Mouse (Mus musculus): ENCODE results near the gene Ybey. TPM values are rescaled to one million over a fixed set of nuclear protein-coding genes. Genes with fewer than 3 reads are reported as not detected.
A peak's percentile ranks its signal among the peaks of the same experiment; 100 is the strongest.

Gene Ybey
- 5.6 and 6.3 TPM in 2 replicates for polyA plus RNA-seq (2015; fragmentation: Nextera tagmentation; extraction: Ambion mirVana)

DNA sequence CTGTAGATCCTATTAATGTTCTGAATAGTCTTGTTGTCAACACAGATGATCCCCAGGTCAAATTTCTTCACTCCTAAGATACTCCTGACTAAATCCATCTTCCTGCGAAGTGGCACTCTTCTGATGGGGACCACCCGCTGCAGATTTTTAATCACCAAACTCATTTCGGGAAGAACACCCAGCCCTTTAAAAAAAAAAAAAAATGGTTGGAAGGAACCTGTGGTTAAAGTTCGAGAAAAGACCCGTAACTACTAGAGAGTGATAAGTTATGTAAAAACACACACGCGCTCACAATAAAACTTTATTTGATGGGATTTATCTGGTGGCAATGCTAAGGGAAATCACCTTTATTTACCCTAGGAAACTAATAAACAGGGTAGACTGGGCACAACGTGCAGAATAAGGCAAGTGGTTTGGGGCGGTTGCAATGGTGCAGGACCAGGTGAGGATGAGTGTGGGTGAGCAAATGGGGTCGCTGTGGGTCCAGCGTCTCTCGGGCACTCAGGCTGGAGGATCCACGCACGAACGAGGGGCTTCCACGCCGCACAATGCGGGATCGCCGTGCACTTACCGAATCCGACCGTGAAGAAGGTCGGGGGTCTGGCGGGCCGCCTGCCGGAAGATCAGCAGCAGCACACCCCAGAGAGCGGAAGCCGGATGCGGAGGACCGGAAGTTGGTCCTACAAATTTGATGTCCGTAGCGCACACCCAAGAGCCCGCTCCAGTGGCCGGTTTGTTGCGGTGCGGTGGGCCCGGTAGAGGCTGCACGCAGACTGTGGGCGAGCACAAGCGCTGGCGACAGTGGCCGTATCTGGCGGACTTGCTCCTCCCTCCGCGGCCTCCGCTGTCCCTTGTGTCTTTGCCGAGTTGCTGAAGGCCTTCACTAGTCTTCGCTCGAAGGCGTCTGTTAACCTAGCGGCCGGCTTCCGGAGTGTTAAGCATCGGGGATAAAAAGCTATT lies at the start of gene Ybey, which contains the start of gene Mcm3ap:
TSS of gene Ybey (minus strand) at position 912 of the 960 bp plus-strand sequence.
TSS of gene Mcm3ap (plus strand) at position 725 of the 960 bp plus-strand sequence.
- DNase-seq (ENCODE audit: low spot score) = peak; percentile 90

DNA sequence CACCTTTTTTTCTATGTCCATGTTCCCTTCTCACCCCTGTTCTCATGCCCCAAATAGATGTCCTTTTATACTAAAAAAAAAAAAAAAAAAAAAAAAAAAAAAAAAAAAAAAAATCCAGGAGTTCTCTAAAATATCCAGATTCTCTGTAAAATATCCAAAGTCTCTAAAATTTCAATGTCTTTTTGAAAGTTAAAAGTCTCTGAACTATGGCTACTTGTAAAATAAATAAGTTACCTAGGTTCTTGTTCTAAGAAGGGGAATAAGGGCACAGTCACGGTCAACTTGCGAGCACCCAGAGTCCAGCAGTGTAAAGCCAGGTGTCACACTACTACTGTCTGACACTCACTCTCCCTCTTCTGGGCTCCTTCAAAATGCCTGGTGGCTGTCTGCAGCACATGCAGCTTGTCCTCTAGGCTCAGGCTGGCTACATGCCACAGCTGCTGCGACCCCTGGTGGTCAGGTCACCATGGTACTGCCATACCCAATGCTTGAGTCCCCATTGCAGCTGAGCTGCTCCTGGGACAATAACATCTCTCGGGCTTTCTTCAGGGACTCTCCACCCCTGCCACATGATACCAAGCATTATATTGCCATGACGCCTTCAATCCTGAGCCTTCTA lies 44.2 kb upstream of the Ybey start:
- peak; percentile 85 for DNase-seq (ENCODE audit: low spot score)

DNA sequence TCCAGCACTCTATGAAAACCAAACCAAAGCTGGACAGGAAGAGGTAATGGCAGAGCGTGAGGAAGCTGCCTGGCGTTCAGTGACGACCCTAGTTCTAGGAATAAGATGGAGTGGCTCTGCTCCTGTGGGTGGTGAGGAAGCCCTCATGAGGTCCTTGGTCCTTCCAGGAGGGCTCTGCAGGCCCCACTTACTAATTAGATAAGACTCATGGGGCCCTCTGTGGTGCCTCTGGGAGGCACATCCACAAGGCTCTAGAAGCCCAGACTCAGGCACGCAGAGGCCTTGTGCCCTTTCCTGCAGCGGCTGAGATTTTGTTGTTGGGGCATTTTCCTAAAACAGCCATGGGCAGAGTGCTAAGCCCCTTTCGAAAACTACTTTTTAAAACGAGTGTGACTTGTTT lies 37.0 kb upstream of the Ybey start:
- DNase-seq (ENCODE audit: low spot score) = no peak

DNA sequence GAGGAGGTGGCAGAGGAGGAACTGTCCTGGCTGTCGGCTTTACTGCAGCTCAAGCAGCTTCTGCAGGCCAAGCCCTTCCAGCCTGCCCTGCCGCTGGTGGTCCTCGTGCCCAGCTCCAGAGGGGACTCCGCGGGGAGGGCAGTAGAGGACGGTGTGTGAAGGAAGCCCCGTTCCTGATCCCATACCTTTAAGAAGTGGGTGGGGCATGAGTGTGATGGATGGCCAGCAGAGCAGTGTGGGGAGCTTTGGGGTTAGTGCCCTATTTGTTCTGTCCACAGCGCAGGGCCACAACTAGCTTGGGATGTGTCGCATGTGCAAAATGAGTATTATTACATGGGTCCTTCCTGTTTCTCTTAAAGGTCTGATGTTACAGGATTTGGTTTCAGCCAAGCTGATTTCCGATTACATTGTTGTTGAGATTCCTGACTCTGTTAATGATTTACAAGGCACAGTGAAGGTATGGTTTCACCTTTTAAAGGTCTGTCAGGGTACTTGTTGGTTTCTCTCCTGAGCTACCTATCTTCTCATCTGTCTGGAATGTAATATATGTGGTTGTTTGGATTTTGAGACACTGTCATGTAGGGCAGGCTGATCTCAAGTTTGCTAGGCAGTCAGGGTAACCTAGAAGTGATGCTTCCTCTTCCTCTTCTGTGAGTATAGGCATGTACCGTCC lies 35.5 kb upstream of the Ybey start:
- no peak for DNase-seq (ENCODE audit: low spot score)

DNA sequence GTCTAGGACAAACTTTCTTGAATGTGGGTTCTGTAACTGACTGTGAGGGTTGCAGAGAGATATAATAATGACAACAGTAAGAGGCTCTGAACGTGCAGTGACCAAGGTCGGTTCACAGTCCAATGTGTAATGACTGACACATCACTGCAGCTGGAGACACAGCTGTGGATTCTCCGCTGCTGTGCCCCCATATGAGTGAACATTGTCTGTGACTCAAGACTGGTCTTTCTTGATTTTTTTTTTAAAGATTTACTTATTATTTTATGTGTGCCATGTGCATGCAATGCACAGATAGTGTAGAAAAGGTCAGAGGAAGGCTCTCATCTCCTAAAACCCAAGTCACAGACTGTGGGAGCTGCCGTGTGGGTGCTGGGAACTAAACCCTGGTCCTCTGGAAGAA lies 28.6 kb upstream of the Ybey start:
- DNase-seq (ENCODE audit: low spot score) = no peak

DNA sequence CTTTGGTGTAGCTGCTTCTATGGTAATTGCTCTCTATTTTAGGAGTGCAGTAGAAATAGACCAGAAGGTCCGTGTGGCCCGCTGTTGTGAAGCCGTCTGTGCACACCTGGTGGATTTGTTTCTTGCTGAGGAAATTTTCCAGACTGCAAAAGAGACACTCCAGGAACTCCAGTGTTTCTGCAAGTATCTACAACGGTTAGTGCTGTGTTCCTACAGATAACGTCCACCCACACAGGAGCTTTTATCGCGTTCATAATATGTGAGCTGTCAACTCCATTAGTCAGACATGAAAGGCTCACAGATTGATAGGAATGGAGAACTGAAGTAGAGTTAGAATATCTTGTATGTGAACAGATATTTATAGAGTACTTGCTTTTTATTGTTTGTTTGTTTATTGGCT lies 27.5 kb upstream of the Ybey start:
- no peak for DNase-seq (ENCODE audit: low spot score)

DNA sequence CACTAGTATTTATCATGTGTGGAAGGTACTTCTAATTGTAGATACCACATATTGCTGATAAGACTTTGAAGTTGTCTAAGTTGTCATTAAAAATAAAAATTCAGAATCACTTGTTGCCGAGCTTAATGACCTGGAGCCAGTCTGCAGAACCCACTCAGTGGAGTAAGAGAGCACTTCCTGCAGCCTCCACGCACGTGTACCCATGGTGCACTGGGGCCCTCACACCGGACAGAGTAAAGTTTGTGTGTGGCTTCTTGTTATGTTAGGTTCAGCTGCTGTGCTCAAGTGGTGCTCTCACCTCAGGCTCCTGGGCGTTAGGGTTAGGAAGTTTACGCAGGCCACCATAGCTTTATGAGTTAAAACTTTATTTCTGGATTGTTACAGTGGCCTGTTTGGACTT lies 26.6 kb upstream of the Ybey start:
- DNase-seq (ENCODE audit: low spot score) = no peak

DNA sequence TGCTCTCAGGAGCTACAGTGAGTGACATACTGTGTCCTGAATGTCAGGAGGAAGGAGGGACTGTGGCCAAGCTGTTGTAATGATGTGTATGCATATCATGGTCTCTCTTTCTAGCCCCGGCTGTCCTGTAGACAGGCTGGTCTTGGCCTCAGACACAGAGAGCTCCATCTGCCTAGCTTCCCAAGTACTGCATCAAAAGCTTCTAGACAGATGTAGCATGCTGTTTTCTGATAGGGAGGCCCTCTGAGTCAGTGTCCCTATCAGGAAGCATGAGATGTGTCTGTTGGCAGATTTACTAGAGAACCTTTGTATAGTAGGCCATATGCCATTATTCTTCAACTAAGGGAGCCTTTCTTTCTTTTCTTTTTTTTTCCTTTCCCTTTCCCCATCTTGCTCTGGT lies 24.6 kb upstream of the Ybey start:
- no peak for DNase-seq (ENCODE audit: low spot score)

DNA sequence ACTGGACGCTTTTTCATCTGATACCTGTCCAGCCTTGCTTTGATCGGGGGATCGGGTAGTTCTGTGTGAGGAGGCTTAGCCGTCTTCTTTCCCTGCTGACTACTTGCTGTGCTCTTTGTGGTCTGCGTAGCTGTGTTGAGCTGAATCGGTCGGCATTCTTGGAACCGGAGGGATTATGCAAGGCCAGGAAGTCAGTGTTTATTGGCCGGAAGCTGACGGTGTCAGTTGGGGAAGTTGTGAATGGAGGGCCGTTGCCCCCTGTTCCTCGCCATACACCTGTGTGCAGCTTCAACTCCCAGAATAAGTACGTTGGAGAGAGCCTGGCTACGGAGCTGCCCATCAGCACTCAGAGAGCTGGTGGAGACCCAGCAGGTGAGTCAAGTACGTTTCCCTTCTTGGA lies 20.3 kb upstream of the Ybey start:
- no peak for DNase-seq (ENCODE audit: low spot score)

DNA sequence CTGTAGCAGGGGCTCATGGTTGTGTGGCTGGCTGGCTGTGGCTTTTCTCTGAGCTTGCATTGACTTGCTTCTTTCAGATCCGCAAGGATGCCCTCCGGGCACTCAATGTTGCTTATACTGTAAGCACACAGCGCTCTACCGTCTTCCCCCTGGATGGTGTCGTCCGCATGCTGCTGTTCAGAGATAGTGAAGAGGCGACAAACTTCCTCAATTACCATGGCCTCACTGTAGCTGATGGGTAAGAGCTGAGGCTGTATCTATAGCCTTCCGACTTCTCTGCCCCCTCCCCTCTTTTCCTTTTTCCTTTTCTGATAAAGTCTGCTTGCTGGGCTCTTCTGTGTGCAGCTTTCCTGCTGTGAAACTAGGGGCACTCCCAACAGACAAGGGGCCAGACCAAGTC lies 19.4 kb upstream of the Ybey start:
- DNase-seq (ENCODE audit: low spot score) = no peak

DNA sequence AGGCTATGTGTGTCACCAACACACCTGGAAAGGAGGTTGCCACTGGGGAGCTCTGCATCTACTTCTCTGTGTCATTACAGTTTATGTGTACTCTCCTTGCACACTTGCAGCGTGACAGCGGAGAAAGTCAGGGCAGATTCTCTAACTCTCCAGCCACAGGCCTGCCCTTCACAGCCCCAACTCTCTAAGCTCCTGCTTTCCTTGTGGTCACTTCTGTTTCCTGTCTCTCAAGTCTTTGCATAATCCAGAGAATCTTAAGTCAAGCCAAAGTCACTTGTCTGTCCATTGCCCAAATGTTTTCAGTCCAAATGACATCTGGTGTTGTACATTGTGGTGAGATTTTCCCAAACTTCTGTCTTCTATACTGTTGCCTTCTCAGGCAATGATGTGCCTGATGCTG lies 17.4 kb upstream of the Ybey start:
- DNase-seq (ENCODE audit: low spot score) = no peak

DNA sequence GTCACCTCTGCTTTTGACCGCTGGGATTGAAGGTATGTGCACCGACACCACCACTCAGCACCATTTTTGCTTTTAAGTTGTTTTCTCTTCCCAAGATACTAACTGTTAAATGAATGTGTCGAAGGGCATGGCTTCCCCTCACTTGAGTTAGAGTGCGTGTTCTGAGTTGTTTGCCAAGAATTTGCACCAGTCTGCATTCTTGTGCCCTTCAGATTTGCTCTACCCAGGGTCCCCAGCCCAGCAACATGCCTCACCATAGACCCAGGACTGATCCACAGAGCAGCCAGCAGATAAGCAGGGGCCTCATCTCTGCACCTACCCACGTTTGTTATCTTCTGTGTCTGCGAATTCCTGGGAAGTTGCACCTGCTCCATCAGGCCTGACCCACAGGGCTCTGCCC lies 12.6 kb upstream of the Ybey start:
- no peak for DNase-seq (ENCODE audit: low spot score)

DNA sequence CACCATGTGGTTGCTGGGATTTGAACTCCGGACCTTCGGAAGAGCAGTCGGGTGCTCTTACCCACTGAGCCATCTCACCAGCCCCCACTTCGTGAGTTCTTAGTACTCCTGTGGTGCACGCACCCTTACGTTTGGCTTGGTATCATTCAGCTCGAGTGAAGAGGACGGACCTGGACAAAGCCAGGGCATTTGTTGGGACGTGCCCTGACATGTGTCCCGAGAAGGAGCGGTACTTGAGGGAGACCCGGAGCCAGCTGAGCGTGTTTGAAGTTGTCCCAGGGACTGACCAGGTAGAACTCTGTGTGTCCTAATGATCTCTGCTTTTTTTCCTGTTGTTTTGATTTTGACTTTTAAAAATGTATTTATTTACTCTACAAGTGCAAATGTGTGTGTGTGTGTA lies 11.9 kb upstream of the Ybey start:
- DNase-seq (ENCODE audit: low spot score) = no peak

DNA sequence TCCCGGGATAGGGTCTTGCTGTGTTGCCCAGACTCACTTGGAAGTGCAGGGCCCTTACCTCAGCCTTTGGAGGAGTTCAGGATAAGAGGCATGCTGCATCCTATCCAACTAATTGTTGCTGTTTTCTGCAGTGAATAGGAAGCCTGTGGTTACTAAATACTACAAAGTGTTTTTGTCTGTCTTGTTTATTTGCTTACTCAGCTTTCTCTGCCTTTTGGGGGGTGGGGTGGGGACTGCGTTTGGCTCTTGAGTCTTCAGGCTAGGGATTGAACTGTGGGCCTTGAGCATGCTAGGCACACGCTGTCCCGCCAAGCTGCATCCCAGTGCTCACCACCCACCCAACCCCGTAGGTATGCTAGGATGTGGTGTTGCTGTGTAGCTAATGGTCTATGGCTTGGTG lies 4.8 kb upstream of the Ybey start:
- no peak for DNase-seq (ENCODE audit: low spot score)

DNA sequence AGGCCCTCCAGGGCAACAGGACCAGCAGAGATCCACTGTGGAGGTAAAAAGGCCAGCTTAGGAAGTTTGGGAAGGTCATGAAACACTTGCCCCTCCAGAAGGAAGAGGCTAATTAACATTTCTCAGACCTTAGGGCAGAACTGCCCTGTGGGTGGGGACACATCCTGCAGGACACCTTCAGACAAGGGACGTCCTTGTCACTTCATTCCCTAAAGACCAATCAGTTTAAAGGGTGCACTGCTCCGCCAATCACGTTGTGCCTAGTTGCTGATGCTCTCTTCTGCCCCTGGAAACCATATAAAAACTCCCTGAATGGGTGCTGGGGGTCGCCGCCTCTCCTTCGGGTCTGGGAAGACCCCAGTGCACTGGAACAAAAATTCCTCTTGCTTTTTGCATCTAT lies 6.2 kb downstream of the Ybey start:
- no peak for DNase-seq (ENCODE audit: low spot score)

DNA sequence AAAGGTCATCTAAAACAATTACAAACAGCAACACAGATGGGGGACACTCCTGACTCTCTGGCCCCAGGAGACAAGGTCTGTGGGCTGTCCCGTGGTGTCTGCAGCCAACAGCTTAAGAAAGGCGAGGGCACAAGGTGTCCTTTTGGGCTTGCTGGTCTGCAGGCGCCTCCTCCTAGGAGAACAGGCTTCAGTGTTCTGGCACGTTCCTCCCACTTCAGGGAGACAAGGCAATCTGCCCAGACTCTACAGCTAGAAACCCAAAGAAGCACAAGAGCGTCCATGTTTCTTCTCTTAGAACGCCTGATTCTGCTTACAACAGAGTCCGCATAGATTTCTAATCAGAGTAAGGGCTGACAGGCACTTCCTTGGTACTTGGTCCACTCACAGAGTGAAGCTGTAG lies 6.6 kb downstream of the Ybey start:
- no peak for DNase-seq (ENCODE audit: low spot score)

DNA sequence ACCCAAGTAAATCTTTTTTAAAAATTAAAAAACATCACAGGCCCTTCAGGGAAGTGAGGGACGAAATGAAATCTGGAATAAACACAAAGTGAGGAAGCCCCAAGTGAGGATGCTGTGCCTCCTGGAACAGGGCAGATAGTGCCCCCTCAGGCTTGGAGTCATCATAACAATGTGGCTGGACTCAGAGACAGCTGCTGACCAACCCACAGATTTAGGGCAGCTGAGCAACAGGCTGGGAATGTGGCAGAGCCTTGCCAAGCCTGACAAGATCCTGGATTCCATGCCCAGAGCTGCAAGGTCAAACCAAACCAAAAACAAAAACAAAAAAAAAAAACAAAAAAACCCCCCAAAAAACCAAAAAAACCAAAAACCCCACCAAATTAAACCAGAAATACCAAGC lies 7.7 kb downstream of the Ybey start:
- no peak for DNase-seq (ENCODE audit: low spot score)

DNA sequence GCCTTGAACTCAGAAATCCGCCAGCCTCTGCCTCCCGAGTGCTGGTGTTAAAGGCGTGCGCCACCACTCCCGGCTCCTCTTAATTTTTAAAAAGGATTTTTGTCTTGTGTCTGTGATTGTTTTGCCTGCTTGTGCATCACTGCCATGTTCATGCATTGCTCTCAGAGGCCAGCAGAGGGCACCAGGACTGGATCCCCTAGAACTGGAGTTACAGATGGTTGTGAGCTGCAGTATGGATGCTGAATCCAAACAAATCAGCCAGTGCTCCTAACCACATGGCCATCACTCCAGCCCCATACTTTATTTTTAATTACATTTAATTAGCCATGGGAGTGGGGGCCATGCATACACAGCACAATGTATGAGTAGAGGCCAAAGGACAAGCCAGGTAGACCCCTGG lies 13.6 kb downstream of the Ybey start:
- DNase-seq (ENCODE audit: low spot score) = peak; percentile 42

DNA sequence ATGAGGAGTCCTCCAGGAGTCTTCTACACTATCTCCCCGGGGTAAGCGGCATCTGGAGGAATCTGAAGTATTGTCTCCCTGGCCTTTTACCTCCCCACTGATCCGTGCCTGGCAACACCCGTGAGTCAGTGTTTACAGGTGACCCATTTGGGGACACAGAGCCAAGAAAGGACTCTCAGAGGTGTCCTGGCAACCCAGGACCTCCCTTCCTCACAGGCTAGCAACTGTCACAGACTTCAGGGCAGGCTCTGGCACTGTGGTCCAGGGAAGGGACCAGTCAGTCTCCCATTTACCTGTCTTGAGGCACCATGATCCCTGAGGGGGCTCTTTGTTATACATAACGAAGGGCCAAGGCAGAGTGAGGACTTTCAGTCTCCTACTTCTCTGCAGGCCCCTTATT lies 20.1 kb downstream of the Ybey start, which contains the start of gene 2610028H24Rik:
TSS of gene 2610028H24Rik (plus strand) at position 231 of the 400 bp plus-strand sequence.
- DNase-seq (ENCODE audit: low spot score) = no peak

DNA sequence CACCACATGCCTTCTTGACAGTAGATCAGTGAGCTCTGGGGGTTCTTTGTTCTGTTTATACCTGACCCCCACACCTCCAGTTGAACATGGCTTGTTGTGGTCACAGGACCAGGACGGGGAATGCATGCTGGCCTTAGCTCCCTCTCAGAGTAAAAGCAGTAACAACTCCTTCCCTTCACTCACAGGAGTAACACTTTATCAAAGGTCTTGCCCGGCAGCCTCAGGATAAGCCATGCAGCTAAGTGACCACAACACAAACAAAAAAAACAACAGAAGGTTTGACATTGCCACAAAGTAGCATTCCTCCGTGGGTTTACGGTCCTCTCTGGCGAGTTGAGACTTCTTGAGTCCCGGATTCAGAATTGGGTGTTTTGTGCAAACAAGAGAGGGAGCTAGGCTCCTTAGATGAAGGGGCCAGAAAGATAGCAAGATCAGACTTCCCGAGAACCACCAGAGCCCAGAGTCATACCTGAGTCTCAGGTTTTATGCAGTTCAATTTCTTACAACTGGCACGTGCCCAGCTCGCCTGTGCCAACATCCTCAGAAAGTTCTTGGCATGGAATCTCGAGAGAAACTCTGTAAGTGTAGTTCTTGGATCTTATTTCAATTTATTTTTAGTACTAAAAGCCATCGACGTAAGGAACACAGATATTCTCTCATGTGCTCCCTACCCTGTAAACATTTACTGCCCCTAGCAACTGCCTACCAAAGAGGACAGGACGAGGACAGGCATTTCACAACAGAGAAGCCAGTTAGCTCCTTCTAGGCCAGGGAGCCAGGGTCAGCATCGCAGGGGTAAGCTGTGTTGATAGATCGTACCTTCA lies 21.3 kb downstream of the Ybey start:
- no peak for DNase-seq (ENCODE audit: low spot score)

DNA sequence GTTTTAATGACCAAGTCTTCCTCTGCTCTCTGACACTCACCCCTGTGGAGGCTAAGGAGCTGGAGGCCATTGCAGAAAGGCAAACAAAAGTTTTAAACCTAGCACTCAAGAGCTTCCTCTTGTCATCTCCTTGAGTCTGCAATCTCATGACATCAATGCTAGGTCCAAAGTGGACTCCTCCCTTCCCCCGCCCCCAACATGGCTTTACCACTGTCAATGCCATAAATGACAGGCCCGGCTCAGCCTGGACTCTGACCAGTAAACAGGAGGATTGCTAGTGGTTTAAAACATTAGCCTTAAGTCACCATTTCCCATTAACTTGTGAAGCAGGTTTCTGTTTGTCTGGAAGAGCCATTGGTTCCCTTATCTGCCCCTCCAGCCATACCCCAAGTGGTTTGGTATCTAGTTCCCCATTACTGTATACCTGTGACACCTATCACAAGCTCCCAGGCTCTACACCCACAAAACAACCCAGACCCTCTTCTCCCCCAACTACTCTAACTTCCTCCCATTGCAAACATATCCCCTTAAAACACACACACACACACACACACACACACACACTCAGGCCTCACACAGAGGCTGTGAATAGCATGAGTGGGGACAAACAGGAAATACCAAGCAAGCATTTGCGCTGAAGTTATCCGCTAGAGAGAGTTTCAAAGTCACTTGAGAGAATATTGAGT lies 22.8 kb downstream of the Ybey start:
- DNase-seq (ENCODE audit: low spot score) = no peak
